Comparison of ENCODE assay signal across 9 mouse cellular contexts in the genomic region with DNA sequence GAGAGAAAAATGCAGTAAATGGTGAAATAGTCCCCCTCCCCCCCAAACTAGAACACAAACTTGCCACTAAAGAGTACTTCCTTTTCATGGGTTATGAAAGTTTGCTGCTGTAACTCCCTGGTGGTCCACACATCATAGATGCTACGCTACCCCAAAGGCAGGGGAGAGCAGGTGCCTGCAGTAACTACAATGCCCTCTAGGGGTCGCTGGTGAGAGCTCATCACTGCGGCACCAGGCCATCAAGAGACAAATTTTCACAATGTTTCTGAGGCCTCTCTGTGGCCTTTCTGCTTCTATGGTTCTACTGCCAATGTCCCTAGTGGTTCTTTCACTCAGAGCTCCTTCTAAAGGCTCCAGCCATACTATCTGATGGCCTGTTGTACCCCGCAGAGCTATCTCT. TPM values are rescaled to one million over a fixed set of nuclear protein-coding genes. Genes with fewer than 3 reads are reported as not detected.
A peak's percentile ranks its signal among the peaks of the same experiment; 100 is the strongest.
DNase-seq lines count a peak whose midpoint lies in the region; ATAC-seq and TF ChIP-seq lines count a peak whose summit lies in the region.
"Had no signal": no experiment of that assay in that cellular context is flagged by ENCODE, and none has a peak within 500 bp of the region (broad histone marks: within the 10 kb centered on the region; RNA-seq: fewer than 3 reads in every experiment).

No protein-coding gene starts in this region.

- H3K36me3 ChIP-seq in ES-E14 (ENCODE audit: control insufficient read depth, insufficient read depth, low read length, poor library complexity, severe bottlenecking), result peaks cover 6% of the 10 kb centered on the region; the same call in 1 of the 2 replicates
- H3K36me3 ChIP-seq: heart, embryonic 15.5 days had no signal

- H3K9me3 ChIP-seq in ES-E14 (ENCODE audit: control insufficient read depth, insufficient read depth, low read depth, low read length), result no peaks in the 10 kb centered on the region
- H3K9me3 ChIP-seq: heart, embryonic 15.5 days had no signal

- H3K4me3 ChIP-seq in ES-E14 (ENCODE audit: insufficient read depth in 1 of 2, low read depth in 1 of 2, low read length in 2 of 2, poor library complexity in 1 of 2, severe bottlenecking in 1 of 2), result no peak overlapping the region
- H3K4me3 ChIP-seq: heart, embryonic 15.5 days had no signal

- peak; percentile 66; the same call in 1 of the 2 replicates for ATAC-seq in common myeloid progenitor, adult 5-6 weeks (replicated peaks; ENCODE audit: low read depth, poor library complexity, severe bottlenecking)
- 0 out of 2 replicates have a peak, but pooled peaks have one; percentile 31 for ATAC-seq in megakaryocyte-erythroid progenitor cell, adult 5-6 weeks (replicated peaks; ENCODE audit: low FRiP score, low TSS enrichment, poor library complexity, severe bottlenecking)

- DNase-seq in adrenal gland, adult 18-20 months (ENCODE audit: low spot score in 2 of 2), result peak; percentile 40 to 42
- no peak for DNase-seq in adrenal gland, adult 2 months
- peak; percentile 44 for DNase-seq in layer of hippocampus, adult 11-12 months (ENCODE audit: low spot score)
- no peak for DNase-seq in layer of hippocampus, adult 9-10 months (ENCODE audit: low spot score)
- DNase-seq in ES-E14 (ENCODE audit: low read depth, low spot score), result peak; percentile 54
- DNase-seq in urinary bladder, postnatal 14 days (ENCODE audit: low spot score), result no peak

- H3K9ac ChIP-seq in ES-E14 (ENCODE audit: insufficient read depth, low read depth, low read length, poor library complexity, severe bottlenecking), result no peak overlapping the region
- H3K9ac ChIP-seq: heart, embryonic 15.5 days had no signal

- peaks cover 0 to 7% of the 10 kb centered on the region in 2 experiments; a peak in 2 of 4 replicates for H3K4me1 ChIP-seq in ES-E14 (ENCODE audit: control insufficient read depth in 2 of 2, insufficient read depth in 2 of 2, low read length in 2 of 2, poor library complexity in 1 of 2)

- in situ Hi-C loops in ES-E14 (cut with MboI; ENCODE audit: low sequenced_read_pairs in 2 of 2, unreplicated experiment in 2 of 2), result no loop called here

- H3K27ac ChIP-seq in ES-E14 (ENCODE audit: insufficient read depth, low read depth, low read length, poor library complexity, severe bottlenecking), result no peak overlapping the region
- H3K27ac ChIP-seq: heart, embryonic 15.5 days had no signal

TF ChIP-seq in ES-E14, 5 proteins besides CTCF, POLR2A, EP300 and RAD21:
- TF ChIP-seq MAFK (IDR thresholded peaks at IDR 0.05; ENCODE audit: insufficient read depth, low read depth, low read length), result no peak
- no peak for TF ChIP-seq HCFC1 (IDR thresholded peaks at IDR 0.05; ENCODE audit: borderline replicate concordance, insufficient read depth, low read length)
- TF ChIP-seq ZNF384 (IDR thresholded peaks at IDR 0.05; ENCODE audit: low read depth, low read length), result no peak
- TF ChIP-seq CHD2 (IDR thresholded peaks at IDR 0.05; ENCODE audit: low read depth, low read length), result no peak
- no peak for TF ChIP-seq ZC3H11A (IDR thresholded peaks at IDR 0.05; ENCODE audit: borderline replicate concordance, low read depth, low read length)

RNA-seq across cellular contexts. Expression of a gene that starts 38.6 kb away (rescaled TPM):
- total RNA-seq in adrenal gland, adult 18-20 months (2021), result 1 to 10 TPM in 1 of 2 experiments, under 1 TPM in 1; 0.53 to 1.3 TPM
- under 1 TPM; 0.43 to 0.93 TPM for total RNA-seq in adrenal gland, adult 2 months (2021)
- 0.90 and 1.00 TPM in 2 replicates for polyA plus RNA-seq in adrenal gland, adult 2 months (2012; rRNA removed)
- 11.6 and 14.1 TPM in 2 replicates for total RNA-seq in ES-E14 (2012; rRNA removed)
- not detected in 2 replicates for total RNA-seq in common myeloid progenitor, adult 5-6 weeks (2017)
- not detected in 2 replicates for total RNA-seq in megakaryocyte-erythroid progenitor cell, adult 5-6 weeks (2014; fragmentation: Nextera tagmentation)
- total RNA-seq in megakaryocyte-erythroid progenitor cell, adult 5-6 weeks (2017), result not detected in 2 replicates

Comparison
In these comparisons a context has a peak if more than half of its experiments do, and no peak if none do; other contexts are left out.
1. DNase-seq: peak in adrenal gland, adult 18-20 months (2 of 2), layer of hippocampus, adult 11-12 months (single experiment) and ES-E14 (single experiment); none in adrenal gland, adult 2 months (single experiment), layer of hippocampus, adult 9-10 months (single experiment) and urinary bladder, postnatal 14 days (single experiment).